Mouse (Mus musculus): ENCODE results near the gene Cyth1.

Gene Cyth1

DNA sequence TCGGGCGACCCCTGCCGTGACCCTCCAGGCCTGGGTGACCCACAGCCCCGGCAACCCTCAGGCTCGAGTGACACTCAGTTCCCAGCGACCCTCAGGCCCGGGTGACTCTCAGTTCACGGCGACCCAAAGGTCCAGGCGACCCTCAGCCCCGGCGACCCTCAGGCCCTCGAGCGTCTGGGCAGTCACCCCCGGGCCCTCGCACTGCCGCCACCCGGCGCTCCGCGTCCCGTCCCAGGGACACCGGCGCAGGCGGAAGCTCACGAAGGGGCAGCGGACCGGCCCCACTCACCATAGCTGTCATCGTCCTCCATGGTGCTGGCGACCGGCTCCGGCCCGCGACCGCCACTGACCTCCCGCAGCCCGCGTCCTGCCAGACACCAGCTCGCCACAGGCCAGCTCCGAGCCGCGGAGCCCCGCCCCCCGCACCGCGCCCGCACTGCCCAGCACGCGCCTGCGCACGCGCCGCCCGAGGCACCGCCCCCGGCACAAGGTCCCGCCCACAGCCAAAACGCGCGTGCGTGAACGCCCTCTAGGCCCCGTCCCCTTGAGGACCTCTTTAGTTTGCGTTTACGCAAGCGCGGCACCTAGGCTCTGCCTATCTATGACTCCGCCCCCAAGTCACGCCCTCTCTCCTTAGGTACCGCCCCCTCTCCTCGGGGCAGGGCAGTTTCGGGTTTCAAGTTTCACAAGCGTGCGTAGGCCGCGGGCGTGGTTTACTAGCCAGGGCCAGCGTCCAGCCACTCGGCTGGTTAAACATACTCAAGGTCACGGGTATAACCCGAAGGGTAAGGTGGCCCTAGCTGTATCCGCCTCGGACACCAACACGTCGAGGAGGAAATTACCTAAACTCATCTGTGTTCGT, at the start of gene Cyth1:
Cyth1 (minus strand) TSS at position 443 of the 862 bp plus-strand sequence.
- in situ Hi-C loops (cut with MboI; ENCODE audit: low pct_unique_long_range_greater_than_20kb in 1 of 2, low sequenced_read_pairs in 2 of 2, unreplicated experiment in 1 of 2) = no loop called here

DNA sequence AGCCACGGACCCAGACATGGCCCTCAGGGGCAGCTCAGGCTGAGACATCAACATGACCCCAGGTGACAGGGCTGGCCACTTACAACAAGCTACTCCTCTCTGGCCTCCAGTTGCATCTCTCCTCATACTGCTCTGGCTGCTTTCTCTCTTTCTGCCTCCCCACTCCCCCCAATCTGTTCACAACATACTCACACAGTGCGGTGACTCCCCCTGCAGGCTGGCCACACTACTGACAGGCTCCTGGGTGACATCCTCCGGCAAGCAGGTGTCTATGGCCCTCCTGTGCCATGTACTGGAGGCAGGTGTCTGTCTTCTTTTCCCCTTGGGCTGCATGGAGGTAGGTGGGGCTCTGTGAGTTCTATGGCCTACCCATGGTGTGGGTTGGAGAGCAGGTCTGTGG, 49.6 kb upstream of the Cyth1 start:
- in situ Hi-C loops (cut with MboI; ENCODE audit: low pct_unique_long_range_greater_than_20kb in 1 of 2, low sequenced_read_pairs in 2 of 2, unreplicated experiment in 1 of 2) = no loop called here

DNA sequence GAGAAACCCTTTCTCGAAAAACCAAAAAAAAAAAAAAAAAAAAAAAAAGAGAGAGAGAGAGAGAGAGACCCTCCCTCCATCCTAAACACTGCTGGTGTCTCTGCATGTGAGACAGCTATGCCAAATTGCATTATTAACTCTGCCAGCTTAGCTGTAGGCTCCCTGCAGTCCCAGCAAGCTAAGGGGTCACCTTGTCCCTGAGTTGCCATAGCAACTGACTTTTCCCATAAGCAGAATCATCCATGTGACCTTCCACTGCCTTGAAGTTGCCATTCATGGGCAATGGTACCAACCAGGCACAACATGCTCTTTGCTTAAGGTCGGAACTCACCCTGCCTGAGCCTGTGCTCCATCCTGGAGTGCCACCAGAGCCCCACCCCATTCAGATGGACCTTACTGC, 46.6 kb upstream of the Cyth1 start:
- in situ Hi-C loops (cut with MboI; ENCODE audit: low pct_unique_long_range_greater_than_20kb in 1 of 2, low sequenced_read_pairs in 2 of 2, unreplicated experiment in 1 of 2) = no loop called here

DNA sequence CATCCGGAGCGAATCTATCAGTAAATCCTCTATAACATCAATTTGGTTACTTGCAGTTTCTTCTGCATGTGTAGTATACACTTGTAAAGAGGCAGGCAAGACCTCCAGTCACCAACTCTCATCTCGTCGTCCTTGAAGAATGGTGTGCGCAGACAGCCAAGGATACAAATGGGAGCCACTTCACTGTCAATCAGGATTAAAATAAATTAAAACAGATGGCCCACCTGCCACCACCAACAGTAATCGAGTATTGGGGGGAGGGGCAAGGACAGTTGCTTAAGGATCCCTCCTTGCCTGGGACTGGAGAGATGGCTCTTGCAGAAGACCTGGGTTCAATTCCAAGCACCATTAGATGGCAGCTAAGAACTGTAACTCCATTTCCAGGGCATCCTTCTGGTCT, 44.3 kb upstream of the Cyth1 start:
- in situ Hi-C loops (cut with MboI; ENCODE audit: low pct_unique_long_range_greater_than_20kb in 1 of 2, low sequenced_read_pairs in 2 of 2, unreplicated experiment in 1 of 2) = no loop called here

DNA sequence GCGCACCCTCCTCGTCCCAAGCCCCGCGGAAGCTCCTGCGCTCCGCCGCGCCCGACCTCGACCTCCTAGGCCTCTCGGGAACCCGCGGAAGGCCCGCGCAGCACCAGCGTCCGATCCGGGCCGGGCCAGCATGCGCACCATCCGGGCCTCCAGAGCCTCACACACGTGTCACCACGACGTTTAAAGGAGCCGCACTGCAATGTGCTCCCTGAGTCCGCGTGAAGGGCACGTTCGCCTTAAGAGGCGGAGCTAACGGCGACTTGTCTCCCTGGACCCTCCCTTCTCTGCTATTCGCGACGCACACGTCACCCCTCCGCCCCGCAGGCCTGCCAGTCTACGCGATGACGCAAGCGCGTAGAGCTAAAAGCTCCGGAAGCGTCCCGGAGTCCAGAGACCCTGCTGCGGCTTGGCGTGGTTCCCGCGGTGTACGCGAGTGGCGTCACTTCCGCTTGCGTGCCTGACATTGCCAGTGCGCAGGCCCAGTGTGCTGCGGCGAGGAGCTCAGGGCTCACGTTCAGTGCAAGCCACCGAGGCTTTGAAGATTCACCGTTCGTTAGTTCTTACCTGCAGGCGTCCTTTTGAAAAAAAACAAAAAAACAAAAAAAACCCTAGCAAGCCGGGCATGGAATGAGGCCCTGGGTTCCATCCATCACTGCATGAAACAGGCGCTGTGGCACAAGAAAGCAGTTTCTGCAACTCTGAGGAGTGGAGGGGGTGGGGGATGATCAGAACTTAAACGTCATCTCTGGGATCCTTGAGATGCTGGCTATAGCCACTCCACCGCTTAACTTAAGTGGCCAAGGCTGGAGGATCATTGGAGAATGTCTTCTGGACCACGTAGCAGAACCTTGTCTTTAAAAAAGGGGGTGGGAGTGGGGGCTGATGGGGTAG, 41.9 kb upstream of the Cyth1 start, which contains the start of gene Usp36:
Usp36 (minus strand) TSS at position 246 of the 891 bp plus-strand sequence.
- in situ Hi-C loops (cut with MboI; ENCODE audit: low pct_unique_long_range_greater_than_20kb in 1 of 2, low sequenced_read_pairs in 2 of 2, unreplicated experiment in 1 of 2) = no loop called here

DNA sequence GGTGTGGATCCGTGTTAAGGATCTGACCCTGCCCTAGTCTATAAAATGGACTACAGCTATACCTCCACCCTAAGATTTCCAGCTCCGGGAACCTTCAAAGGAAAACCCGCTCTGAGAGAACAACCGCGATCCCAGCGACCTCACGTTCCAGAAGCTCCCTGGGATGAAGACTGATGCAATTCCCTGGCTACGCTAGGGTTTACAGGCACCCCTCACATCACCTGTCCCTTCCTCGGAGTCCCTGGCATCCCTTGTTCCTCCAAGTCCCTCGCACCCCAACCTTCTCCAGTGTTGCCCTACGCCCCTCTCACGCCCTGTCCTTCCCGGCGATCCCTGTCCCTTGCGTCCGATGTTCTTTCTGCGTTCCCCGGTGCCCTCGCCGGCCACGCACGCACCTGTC, 41.2 kb upstream of the Cyth1 start:
- in situ Hi-C loops (cut with MboI; ENCODE audit: low pct_unique_long_range_greater_than_20kb in 1 of 2, low sequenced_read_pairs in 2 of 2, unreplicated experiment in 1 of 2) = no loop called here

DNA sequence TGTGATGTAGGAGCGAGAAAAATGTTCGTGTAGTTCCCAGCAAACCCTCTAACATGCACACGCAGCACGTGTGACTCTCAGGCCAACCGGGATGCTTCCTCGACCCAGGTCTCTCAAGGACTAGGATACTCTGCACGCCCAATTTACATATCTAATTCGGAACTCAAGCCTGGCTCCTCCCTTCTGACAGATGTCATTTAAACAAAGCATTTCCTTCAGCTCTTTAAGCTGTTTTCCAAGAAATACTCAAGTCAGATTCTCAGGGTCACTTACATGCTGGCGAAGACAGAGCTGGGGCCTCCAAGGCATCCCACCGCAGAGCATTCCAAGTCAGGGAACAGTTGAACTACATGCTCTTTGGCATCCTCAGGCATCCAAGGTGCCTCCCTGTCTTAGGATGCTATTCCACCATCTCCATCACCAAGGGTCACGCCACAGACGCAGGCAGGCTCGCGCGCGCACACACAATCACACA, 40.7 kb upstream of the Cyth1 start:
- in situ Hi-C loops (cut with MboI; ENCODE audit: low pct_unique_long_range_greater_than_20kb in 1 of 2, low sequenced_read_pairs in 2 of 2, unreplicated experiment in 1 of 2) = no loop called here

DNA sequence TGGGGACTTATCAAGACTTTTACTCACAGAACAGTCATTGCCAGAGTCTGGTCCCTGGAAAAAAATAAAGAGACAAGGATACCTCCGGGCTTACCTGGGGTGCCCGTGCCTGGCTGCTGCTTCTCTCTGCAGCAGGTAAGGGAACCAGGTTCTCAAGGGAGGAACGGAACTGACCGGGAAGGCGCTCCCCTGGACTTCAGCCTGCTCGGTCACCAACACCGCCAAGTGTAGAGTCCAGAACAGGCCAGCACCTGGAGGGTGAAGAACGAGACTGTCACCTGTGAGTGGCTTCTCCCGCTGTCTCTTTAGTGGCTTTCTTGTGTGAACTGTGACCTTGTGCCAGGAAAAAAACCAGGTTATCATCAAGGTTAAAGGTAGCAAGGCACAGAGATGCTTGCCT, 39.2 kb upstream of the Cyth1 start:
- in situ Hi-C loops (cut with MboI; ENCODE audit: low pct_unique_long_range_greater_than_20kb in 1 of 2, low sequenced_read_pairs in 2 of 2, unreplicated experiment in 1 of 2) = no loop called here

DNA sequence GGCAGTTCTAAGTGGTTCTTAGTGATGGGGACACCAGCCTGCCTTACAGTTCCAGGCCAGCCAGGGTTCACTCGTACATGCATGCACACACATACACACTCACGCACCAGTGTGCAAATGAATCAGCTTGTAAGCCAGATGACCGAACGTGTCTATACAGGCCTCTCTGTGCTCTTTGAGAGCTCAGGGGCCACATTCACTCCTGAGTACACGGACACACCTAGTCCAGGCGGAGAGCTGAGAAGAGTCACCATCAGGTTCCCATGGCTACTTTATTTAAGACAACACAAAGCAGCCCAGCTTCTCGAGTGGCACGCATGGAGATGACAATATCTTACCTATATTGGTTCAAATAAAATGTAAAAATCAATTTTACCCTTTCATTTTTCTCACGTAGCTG, 38.0 kb upstream of the Cyth1 start:
- in situ Hi-C loops (cut with MboI; ENCODE audit: low pct_unique_long_range_greater_than_20kb in 1 of 2, low sequenced_read_pairs in 2 of 2, unreplicated experiment in 1 of 2) = no loop called here

DNA sequence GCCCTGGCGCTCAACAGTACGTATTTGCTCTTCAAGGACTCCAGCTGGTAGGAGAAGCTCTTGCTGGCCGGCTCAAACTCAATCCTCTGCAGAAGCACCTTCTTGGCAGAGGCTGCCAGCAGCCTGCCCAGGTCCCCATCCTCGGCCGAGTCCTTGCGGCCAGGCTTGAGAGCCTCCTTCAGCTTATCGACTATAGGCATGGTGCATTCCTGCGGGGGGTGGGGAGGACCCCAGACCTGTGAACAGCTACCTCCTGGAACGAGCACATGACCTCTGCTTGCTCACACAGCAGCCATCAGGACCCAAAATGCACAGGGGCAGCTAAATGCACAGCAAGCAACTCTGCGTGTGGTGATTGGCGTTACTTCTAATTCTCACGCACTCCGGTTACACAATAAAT, 37.4 kb upstream of the Cyth1 start:
- in situ Hi-C loops (cut with MboI; ENCODE audit: low pct_unique_long_range_greater_than_20kb in 1 of 2, low sequenced_read_pairs in 2 of 2, unreplicated experiment in 1 of 2) = no loop called here

DNA sequence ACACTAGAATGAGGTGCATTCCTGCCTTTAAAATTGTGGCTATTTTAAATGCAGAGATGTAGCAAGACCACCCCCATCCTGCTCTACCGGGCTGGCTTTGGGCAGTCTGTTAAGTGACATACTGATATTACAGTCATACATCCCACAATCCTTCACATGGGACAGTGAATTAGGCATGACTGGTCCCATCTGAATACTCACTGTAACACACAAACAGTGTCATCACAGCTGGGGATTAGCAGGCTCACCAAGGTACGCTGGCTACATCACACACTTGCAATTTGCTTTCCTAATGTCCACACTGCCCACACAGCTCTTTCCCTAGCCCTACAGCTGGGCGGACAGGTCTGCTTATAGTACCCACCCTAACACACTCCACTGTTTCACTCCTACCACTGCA, 31.8 kb upstream of the Cyth1 start:
- in situ Hi-C loops (cut with MboI; ENCODE audit: low pct_unique_long_range_greater_than_20kb in 1 of 2, low sequenced_read_pairs in 2 of 2, unreplicated experiment in 1 of 2) = no loop called here

DNA sequence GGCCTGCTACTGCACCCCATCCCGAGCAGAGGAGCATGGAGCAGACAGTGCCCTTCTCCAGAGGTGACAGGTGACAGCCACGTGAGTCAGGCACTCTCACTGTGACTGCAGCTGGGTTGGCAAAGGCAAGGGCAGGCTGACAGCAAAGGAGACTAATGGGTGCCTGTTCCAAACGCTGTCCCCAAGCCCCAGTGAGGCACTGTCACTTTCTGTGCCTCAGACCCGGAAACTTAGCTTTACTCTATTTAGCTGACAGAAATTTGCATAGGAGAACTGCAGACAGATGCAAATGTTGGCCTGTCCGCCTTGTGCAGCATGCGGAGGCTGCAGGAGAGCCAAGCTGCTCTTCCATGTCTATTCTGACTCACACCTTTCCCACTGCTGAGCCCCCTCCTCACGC, 27.9 kb upstream of the Cyth1 start:
- in situ Hi-C loops (cut with MboI; ENCODE audit: low pct_unique_long_range_greater_than_20kb in 1 of 2, low sequenced_read_pairs in 2 of 2, unreplicated experiment in 1 of 2) = no loop called here

DNA sequence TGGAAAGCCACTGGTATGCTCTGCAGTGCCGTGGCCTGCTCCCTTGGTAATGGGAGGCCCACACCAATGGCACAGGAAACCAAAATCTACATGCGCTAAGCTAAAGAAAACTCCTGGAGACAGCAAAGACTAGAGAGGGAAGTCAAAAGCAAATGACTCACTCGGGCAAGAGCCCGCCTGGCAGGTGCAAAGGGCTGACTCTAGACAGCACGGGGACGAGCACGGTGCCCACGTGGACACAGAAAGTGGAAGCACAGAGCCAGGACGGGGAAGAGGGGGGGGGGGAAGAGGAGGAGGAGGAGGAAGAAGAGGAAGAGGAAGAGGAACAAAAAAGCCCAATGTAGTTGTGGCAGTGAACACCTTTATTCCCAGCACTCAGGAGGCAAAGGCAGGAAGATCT, 26.7 kb upstream of the Cyth1 start:
- in situ Hi-C loops (cut with MboI; ENCODE audit: low pct_unique_long_range_greater_than_20kb in 1 of 2, low sequenced_read_pairs in 2 of 2, unreplicated experiment in 1 of 2) = no loop called here

DNA sequence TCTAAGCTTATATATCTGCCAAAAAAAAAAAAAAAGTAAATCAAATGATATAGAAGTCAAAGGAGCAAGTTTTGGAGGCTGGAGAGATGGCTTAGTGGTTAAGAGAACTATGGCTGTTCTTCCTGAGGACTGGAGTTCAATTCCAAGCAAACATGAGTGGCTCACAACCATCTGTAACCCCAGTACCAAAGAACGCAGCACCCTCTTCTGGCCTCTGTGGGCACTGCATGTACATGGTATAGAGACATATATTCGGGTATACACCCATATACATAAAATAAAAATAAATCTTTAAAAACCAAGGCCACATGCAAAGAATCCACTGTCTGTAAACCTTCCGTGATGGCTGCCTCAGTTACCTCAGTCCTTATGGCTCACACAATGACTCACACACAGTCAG, 21.4 kb upstream of the Cyth1 start:
- in situ Hi-C loops (cut with MboI; ENCODE audit: low pct_unique_long_range_greater_than_20kb in 1 of 2, low sequenced_read_pairs in 2 of 2, unreplicated experiment in 1 of 2) = no loop called here

DNA sequence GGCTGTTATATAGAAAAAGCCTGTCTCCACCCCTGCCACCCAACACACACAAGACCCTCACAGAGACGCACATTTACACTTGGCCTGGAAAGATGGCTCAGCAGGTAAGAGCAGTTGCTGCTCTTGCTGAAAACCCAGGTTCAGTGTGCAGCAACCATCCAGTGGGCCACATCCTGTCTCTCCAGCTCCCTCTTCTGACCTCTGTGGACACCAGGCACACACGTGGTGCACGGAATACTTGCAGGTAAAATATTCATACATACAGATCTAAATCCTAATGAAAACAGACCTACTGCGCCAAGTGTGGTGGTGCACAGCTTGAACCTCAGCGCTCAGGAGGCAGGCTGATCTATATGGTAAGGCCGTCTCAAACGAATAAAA, 18.3 kb upstream of the Cyth1 start:
- in situ Hi-C loops (cut with MboI; ENCODE audit: low pct_unique_long_range_greater_than_20kb in 1 of 2, low sequenced_read_pairs in 2 of 2, unreplicated experiment in 1 of 2) = no loop called here

DNA sequence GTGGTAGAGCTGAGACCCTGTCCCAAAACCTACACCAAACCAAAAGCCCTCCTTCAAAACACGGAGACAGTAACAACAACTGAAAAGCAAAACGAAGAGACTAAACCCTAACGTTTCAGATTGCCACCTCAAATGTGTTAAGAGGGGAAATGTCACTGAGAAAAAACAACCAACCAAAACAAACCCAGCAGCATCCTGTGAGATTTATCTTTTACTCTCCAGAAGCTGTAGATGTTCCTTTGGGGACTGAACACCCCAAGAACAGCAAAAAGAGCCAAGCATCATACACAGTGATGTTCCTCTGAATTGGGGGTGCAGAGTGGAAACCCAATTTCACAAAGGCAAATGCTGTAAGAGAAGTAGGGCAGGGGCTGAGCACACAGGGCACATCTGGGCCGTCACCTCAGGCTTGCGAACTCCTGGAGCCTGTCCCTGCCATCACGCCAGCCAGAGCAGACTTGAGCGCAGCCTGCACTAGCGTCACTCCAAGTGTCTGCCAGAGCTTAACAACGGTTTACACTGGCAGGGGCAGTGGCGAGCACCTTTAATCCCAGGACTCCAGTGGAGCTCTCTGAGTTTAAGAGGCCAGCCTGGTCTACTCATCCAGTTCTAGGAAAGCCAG, 17.8 kb upstream of the Cyth1 start:
- in situ Hi-C loops (cut with MboI; ENCODE audit: low pct_unique_long_range_greater_than_20kb in 1 of 2, low sequenced_read_pairs in 2 of 2, unreplicated experiment in 1 of 2) = no loop called here

DNA sequence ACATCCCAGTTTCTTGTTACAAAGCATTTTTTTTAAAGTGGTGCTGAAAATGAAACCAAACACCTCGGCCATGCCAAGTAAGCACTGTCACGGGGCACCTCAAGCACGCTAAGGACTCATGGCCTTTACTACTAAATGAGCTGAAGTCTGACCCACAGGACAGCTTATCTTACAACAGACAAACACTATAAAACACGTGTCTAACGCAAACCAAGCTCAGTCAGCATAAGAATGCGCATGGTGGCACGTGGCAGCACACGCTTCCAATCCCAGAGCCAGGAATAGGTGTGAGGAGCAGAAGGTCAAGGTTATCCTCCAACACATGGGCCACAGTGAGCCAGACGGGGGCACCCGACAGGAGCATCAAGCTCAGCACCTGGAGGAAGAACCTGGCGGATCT, 17.2 kb upstream of the Cyth1 start:
- in situ Hi-C loops (cut with MboI; ENCODE audit: low pct_unique_long_range_greater_than_20kb in 1 of 2, low sequenced_read_pairs in 2 of 2, unreplicated experiment in 1 of 2) = no loop called here

DNA sequence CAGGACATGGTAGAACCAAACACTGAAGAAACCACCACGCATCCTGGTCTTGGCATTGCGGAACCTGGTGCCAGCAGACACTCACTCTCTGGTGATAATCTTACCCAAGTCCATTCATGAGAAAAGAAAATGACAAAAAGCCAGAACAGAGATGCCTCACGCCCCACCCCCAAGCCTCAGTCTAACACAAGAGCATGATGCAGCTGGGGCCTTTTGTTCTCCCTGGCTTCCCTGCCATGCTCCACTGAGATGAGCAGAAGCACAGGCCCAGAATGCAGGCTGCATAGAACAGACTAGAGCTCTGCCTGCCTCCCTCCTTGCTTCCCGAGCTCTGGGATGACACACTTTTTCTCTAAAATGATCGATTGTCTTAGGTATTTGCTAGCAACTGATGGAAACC, 14.8 kb upstream of the Cyth1 start:
- in situ Hi-C loops (cut with MboI; ENCODE audit: low pct_unique_long_range_greater_than_20kb in 1 of 2, low sequenced_read_pairs in 2 of 2, unreplicated experiment in 1 of 2) = no loop called here

DNA sequence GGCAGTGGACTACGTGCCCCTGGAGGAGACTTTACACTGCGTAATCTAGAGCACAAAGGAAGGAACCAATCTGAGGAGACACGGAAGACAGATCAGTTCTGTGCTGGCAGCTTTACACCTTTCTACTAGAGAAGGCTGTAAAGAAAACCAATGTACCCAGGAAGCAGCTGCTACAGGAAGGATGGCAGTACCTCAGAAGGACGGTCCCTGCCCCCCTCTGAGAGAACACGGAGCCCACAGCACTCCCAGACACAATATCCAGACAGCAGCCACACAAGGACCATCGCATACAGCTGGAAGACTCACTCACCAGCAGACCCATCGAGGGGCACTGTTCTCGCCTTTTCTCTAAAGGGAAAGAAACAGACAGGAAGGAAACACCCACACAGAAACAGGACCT, 11.7 kb upstream of the Cyth1 start:
- in situ Hi-C loops (cut with MboI; ENCODE audit: low pct_unique_long_range_greater_than_20kb in 1 of 2, low sequenced_read_pairs in 2 of 2, unreplicated experiment in 1 of 2) = no loop called here

Data from mouse embryonic stem cell (cell line).